Mouse (Mus musculus): ENCODE measurements around the gene Itga6. TPM values are rescaled to one million over a fixed set of nuclear protein-coding genes. Genes with fewer than 3 reads are reported as not detected.

Itga6 gene
- polyA plus RNA-seq, 1 experiment, result 0.03 TPM

DNA sequence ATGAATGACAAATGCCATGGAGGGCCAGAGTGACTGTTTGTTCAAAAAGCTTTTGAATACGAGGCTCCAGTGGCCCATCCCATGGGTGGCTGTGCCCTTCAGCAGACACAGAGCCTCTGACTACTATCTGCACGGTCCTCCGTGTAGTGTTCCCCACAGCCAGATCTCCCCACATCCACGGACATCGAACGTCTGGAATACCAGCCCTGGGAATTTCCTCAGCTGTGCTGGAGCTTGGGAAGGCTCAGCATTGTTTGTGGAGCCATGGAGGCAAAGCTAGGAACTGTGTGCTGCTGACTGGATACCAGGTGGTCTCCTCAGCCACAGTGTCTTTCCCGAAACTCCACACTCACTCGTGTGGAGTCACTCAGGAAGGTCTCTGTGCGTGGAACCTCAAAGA, 1.1 kb upstream of the Itga6 start:
- no peak overlapping the region for H3K4me3 ChIP-seq (replicated peaks)
- no peaks in the 10 kb centered on the region for H3K4me1 ChIP-seq (ENCODE audit: control insufficient read depth)
- peaks cover 2% of the 10 kb centered on the region for H3K27me3 ChIP-seq (ENCODE audit: control insufficient read depth)
- TF ChIP-seq TAL1 (IDR thresholded peaks at IDR 0.05; ENCODE audit: low read length) (no peak), GATA1 (IDR thresholded peaks at IDR 0.05; ENCODE audit: low read length) (no peak)
- H3K36me3 ChIP-seq (ENCODE audit: control insufficient read depth), result no peaks in the 10 kb centered on the region
- H3K9me3 ChIP-seq (ENCODE audit: control insufficient read depth, low read length), result no peaks in the 10 kb centered on the region

GRCm38 (mm10) chr2:71744861-71745507, 432 bp upstream of the Itga6 start:
- Histone ChIP-seq H3K36me3 (ENCODE audit: control insufficient read depth) (no peaks in the 10 kb centered on the region), H3K9me3 (ENCODE audit: control insufficient read depth, low read length) (no peaks in the 10 kb centered on the region), H3K4me3 (replicated peaks) (no peak overlapping the region), H3K27me3 (ENCODE audit: control insufficient read depth) (peaks cover 2% of the 10 kb centered on the region), H3K4me1 (ENCODE audit: control insufficient read depth) (no peaks in the 10 kb centered on the region)
- no peak for TF ChIP-seq GATA1 (IDR thresholded peaks at IDR 0.05; ENCODE audit: low read length)
- TF ChIP-seq TAL1 (IDR thresholded peaks at IDR 0.05; ENCODE audit: low read length), result no peak

DNA sequence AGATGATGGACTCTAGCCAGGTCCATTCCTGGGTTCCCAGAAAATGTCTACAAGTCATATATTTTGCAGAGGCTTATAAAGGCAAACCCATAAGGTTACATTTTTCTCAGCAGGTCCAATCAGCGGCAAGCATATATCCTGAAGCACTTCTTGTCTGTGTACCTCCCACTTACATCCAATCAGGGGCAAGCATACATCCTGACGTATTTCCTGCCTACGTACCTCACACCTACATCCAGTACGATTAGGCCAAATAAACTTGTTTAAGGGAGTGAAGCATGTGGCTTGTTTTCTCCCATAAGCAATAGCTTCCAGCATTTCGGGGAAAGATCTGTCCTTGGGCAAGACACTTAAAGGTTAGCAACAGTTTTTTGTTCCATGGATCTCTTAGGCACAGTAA, 3.0 kb downstream of the Itga6 start:
- Histone ChIP-seq H3K9me3 (ENCODE audit: control insufficient read depth, low read length) (no peaks in the 10 kb centered on the region), H3K36me3 (ENCODE audit: control insufficient read depth) (no peaks in the 10 kb centered on the region), H3K4me3 (replicated peaks) (no peak overlapping the region), H3K4me1 (ENCODE audit: control insufficient read depth) (no peaks in the 10 kb centered on the region), H3K27me3 (ENCODE audit: control insufficient read depth) (peaks cover 2% of the 10 kb centered on the region)
- TF ChIP-seq TAL1 (IDR thresholded peaks at IDR 0.05; ENCODE audit: low read length) (no peak), GATA1 (IDR thresholded peaks at IDR 0.05; ENCODE audit: low read length) (no peak)

DNA sequence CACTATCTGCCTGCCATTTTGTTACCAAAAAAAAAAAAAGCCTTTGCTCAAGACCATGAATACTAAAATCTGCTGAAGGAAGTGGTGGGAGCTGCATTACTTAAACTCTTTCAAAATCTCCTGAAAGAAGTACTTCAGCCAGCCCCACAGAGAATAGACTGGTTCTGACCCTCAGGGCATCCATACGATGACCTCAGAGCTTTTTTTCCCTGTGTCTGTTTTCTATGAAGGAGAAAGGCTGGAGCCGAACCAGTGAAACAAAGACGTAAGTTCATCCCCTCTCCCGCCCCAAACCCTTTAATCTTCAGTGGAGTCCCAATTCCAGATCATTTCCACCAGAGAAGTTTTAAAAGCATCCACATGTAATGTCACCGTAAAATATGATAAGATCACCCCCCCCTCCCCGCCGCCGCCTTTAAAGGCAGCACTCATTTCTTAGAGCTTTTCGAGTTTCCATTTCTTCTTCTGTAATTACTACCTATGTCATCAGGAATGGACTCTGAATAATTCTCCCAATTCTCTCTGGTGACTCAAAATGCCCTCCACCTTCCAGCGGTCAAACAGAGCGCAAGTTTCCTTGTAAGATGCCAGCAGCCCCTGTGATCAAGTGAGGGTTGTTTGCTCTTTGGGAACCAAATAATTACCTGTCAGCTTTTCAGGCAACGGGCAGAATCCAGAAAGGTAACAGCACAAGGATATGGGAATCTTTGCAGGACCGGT, 4.1 kb downstream of the Itga6 start:
- Histone ChIP-seq H3K4me3 (replicated peaks) (no peak overlapping the region), H3K27me3 (ENCODE audit: control insufficient read depth) (no peaks in the 10 kb centered on the region), H3K4me1 (ENCODE audit: control insufficient read depth) (no peaks in the 10 kb centered on the region), H3K36me3 (ENCODE audit: control insufficient read depth) (no peaks in the 10 kb centered on the region), H3K9me3 (ENCODE audit: control insufficient read depth, low read length) (no peaks in the 10 kb centered on the region)
- TF ChIP-seq TAL1 (IDR thresholded peaks at IDR 0.05; ENCODE audit: low read length), result no peak
- TF ChIP-seq GATA1 (IDR thresholded peaks at IDR 0.05; ENCODE audit: low read length), result no peak

DNA sequence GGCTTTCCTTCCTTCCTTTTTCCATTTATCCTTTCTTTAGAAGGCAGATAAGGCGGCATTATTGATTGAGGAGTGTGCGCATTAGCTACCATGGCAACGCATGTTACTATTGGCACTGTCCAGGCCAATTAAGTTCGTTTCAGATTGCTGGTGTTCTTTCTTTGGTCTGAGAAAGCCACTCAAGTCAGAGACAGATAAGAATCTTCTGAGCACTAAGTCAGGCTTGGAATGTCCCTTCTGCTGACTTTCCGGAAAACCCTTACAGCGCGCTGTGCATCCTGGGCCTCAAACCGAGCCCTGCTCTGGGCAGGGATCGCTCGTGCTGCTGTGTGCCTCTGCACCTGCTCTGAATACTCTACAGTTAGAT, 4.7 kb downstream of the Itga6 start:
- Histone ChIP-seq H3K27me3 (ENCODE audit: control insufficient read depth) (no peaks in the 10 kb centered on the region), H3K4me1 (ENCODE audit: control insufficient read depth) (no peaks in the 10 kb centered on the region), H3K9me3 (ENCODE audit: control insufficient read depth, low read length) (no peaks in the 10 kb centered on the region), H3K36me3 (ENCODE audit: control insufficient read depth) (no peaks in the 10 kb centered on the region), H3K4me3 (replicated peaks) (no peak overlapping the region)
- TF ChIP-seq GATA1 (IDR thresholded peaks at IDR 0.05; ENCODE audit: low read length) (no peak), TAL1 (IDR thresholded peaks at IDR 0.05; ENCODE audit: low read length) (no peak)

DNA sequence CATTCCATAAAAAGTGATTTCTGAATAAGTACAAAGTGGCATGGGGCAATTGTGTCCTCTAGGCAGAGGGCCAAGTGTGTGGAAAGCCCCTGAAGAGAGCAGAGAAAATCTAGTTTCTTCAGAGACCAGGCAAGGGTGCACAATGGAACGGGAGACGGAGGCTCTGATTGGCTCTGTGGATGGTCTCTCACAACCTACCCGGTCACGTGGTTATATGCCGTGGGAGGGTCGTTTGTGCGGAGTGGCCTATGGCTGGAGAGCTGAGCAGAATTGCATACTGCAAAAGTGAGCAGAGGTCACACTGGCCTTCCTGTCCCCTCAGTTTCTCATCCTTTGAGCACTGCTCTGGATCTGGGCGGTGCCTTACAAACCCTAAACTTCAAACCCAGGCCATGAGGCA, 5.9 kb downstream of the Itga6 start:
- Histone ChIP-seq H3K36me3 (ENCODE audit: control insufficient read depth) (no peaks in the 10 kb centered on the region), H3K4me3 (replicated peaks) (no peak overlapping the region), H3K4me1 (ENCODE audit: control insufficient read depth) (no peaks in the 10 kb centered on the region), H3K27me3 (ENCODE audit: control insufficient read depth) (no peaks in the 10 kb centered on the region), H3K9me3 (ENCODE audit: control insufficient read depth, low read length) (no peaks in the 10 kb centered on the region)
- TF ChIP-seq GATA1 (IDR thresholded peaks at IDR 0.05; ENCODE audit: low read length), result no peak
- TF ChIP-seq TAL1 (IDR thresholded peaks at IDR 0.05; ENCODE audit: low read length), result no peak

DNA sequence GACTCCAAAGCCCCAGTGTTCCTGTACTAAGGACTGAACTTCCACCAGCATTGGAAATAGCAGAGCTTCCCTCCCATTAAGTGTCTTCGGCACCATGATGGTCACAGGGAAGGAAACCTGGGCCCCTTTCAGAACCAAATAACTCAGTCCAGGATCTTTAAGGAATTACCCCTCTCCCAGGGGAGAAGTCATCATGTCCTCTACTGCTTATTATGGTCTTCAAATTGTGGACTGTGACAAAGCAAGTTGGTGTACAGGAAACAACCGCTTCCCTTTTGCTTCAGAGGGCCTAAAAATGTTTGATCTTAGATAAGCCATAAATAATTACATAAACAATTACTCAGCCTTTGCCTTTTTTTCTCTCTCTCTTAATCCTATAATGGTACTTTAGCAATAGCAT, 6.4 kb downstream of the Itga6 start:
- Histone ChIP-seq H3K9me3 (ENCODE audit: control insufficient read depth, low read length) (no peaks in the 10 kb centered on the region), H3K4me3 (replicated peaks) (no peak overlapping the region), H3K36me3 (ENCODE audit: control insufficient read depth) (no peaks in the 10 kb centered on the region), H3K4me1 (ENCODE audit: control insufficient read depth) (no peaks in the 10 kb centered on the region), H3K27me3 (ENCODE audit: control insufficient read depth) (no peaks in the 10 kb centered on the region)
- TF ChIP-seq TAL1 (IDR thresholded peaks at IDR 0.05; ENCODE audit: low read length) (no peak), GATA1 (IDR thresholded peaks at IDR 0.05; ENCODE audit: low read length) (no peak)

- Histone ChIP-seq H3K36me3 (ENCODE audit: control insufficient read depth) (no peaks in the 10 kb centered on the region), H3K4me1 (ENCODE audit: control insufficient read depth) (no peaks in the 10 kb centered on the region; the same call in 1 of the 2 replicates), H3K27me3 (ENCODE audit: control insufficient read depth) (no peaks in the 10 kb centered on the region), H3K9me3 (ENCODE audit: control insufficient read depth, low read length) (no peaks in the 10 kb centered on the region), H3K4me3 (replicated peaks) (no peak overlapping the region)
- TF ChIP-seq TAL1 (IDR thresholded peaks at IDR 0.05; ENCODE audit: low read length) (no peak), GATA1 (IDR thresholded peaks at IDR 0.05; ENCODE audit: low read length) (no peak)
Measured at GRCm38 (mm10) chr2:71752383-71752782, 7.0 kb downstream of the Itga6 start.

GRCm38 (mm10) chr2:71753161-71753560, 7.7 kb downstream of the Itga6 start:
- Histone ChIP-seq H3K9me3 (ENCODE audit: control insufficient read depth, low read length) (no peaks in the 10 kb centered on the region), H3K36me3 (ENCODE audit: control insufficient read depth) (no peaks in the 10 kb centered on the region), H3K4me3 (replicated peaks) (no peak overlapping the region), H3K27me3 (ENCODE audit: control insufficient read depth) (no peaks in the 10 kb centered on the region), H3K4me1 (ENCODE audit: control insufficient read depth) (no peaks in the 10 kb centered on the region; the same call in 1 of the 2 replicates)
- TF ChIP-seq GATA1 (IDR thresholded peaks at IDR 0.05; ENCODE audit: low read length), result no peak
- TF ChIP-seq TAL1 (IDR thresholded peaks at IDR 0.05; ENCODE audit: low read length), result no peak
